Mouse (Mus musculus) cerebellum, adult 18-20 months (tissue): ENCODE results near the gene Inafm2.
A peak's percentile ranks its signal among the peaks of the same experiment; 100 is the strongest.

ENCODE experiments used
- DNase-seq, 2 experiments: peaks; one replicate each; pipeline ENCODE4 v3.0.0; 2021

Inafm2 gene

DNA sequence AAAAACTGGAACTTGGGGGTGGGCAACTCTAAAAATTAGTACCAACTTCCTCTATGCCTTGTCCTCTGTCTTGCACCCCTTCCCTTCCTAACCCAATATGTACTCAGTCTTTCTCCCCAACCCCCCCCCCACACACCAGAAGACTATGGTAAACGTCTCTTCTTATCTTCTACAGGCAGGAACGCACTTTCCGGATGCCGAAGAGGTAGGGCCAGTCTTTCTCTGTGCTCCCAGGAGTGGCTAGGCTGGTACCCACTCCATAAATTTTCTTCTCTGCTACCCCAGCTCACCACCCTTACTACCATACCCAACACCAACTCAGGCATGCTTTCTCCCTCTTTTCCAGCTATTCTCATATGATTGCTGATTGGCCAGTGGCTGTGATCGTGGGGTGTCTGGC lies 41.0 kb downstream of the Inafm2 start:
- no peak for DNase-seq

- DNase-seq = peak; percentile 83 to 88
Measured at GRCm38 (mm10) chr2:118789501-118789900, 43.9 kb downstream of the Inafm2 start.

DNA sequence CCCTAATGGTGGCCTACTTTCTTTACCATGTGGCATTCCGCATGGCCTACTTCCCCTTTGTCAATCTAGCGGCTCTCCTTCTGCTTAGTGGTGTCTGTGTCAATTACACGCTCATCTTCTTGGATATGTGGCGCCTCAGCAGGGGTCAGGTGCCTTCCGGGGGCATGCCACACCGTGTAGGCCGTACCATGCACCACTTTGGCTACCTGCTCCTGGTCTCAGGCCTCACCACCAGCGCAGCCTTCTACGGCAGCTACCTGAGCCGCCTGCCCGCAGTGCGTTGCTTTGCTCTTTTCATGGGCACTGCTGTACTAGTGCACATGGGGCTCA lies 44.6 kb downstream of the Inafm2 start:
- no peak for DNase-seq

DNA sequence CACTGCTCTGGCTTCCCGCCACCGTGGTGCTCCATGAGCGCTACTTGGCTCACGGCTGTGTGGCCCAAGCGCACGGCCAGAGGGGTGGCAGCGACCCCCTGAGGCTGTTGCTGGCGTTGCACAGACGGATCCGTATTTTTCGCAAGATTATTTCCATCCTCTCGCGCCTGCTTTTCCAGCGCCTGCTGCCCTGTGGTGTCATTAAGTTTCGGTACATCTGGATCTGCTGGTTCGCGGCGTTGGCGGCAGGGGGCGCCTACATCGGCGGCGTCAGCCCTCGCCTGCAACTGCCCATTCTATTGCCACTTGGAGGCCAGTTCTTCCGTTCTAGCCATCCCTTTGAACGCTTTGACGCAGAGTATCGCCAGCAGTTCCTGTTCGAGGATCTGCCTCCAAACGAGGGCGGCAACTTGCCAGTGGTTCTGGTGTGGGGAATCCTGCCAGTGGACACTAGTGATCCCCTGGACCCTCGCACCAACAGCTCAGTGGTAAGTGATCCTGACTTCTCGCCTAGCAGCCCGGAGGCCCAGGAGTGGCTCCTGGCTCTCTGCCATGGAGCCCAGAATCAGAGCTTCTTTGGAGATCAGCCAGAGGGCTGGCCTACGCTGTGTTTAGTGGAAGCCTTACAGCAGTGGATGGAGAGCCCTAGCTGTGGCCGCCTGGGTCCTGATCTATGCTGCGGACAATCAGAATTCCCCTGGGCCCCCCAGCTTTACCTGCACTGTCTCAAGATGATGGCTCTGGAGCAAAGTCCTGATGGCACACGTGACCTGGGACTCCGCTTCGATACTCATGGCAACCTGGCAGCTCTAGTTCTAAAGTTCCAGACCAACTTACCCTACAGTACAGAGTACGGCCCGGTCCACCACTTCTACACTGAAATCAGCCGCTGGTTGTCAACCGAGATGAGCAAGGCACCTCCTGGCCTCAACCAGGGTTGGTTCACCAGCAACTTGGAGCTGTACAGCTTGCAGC lies 45.3 kb downstream of the Inafm2 start:
- peak; percentile 82 to 87 for DNase-seq

- peak; percentile 34 to 48 for DNase-seq
Measured at GRCm38 (mm10) chr2:118791591-118792258, 46.2 kb downstream of the Inafm2 start.

GRCm38 (mm10) chr2:118792259-118792613 lies 46.7 kb downstream of the Inafm2 start:
- DNase-seq = peak in 1 of 2 experiments; percentile 27

DNA sequence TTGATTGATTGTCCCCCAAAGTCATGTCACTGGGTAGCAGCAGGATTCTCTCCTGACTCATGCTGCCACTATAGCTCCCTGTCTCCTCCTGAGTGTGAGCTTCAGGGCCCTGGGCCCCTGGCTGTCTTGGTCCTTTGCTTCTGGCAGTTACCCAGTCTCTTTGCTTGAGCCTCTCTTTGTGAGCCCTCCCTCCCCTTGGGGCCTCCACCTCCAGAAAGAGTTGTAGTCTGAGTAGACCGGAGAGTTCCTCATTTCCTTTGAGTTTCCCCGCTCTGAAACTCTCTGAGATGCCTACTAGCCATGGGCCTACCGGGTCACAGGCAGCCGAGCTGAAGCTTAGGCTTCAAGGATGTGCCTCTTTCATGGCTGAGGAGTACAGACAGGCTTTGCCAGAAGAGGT lies 48.1 kb downstream of the Inafm2 start:
- DNase-seq = no peak
